Mouse (Mus musculus) lung, embryonic 16.5 days (tissue): ENCODE measurements around the gene Notch1. TPM values are rescaled to one million over a fixed set of nuclear protein-coding genes. Genes with fewer than 3 reads are reported as not detected.

Experiments
- ATAC-seq: fragments of 200-750 bp; cut with Nextera tagmentation; 2 replicates; pipeline ENCODE4 v1.8.0; 2017; ENCODE audit warnings: low read depth, mild to moderate bottlenecking, moderate library complexity
- H3K27ac ChIP-seq: fragments of 300-500 bp; sonication (generic); 2 replicates; pipeline ENCODE4 v1.5.1; 2014; ENCODE audit warnings: mild to moderate bottlenecking, control low read depth, low read length
- H3K27me3 ChIP-seq: fragments of 300-500 bp; sonication (generic); 2 replicates; pipeline ENCODE4 v1.6.1; 2014; ENCODE audit warnings: low read depth, low read length, mixed read lengths; ENCODE audit not compliant: control insufficient read depth, insufficient read depth
- H3K36me3 ChIP-seq: fragments of 300-500 bp; sonication (generic); 2 replicates; pipeline ENCODE4 v1.6.1; 2014; ENCODE audit warnings: low read length; ENCODE audit not compliant: control insufficient read depth, insufficient read depth
- H3K4me1 ChIP-seq: fragments of 300-500 bp; sonication (generic); replicated peaks from 2 replicates; pipeline ENCODE4 v1.6.1; 2014; ENCODE audit warnings: low read length, mixed read lengths; ENCODE audit not compliant: control insufficient read depth, insufficient read depth
- H3K4me2 ChIP-seq: fragments of 300-500 bp; sonication (generic); 2 replicates; pipeline ENCODE4 v1.6.1; 2014; ENCODE audit warnings: low read depth, low read length, control low read depth
- H3K4me3 ChIP-seq: fragments of 300-500 bp; sonication (generic); 2 replicates; pipeline ENCODE4 v1.5.1; 2014; ENCODE audit warnings: mild to moderate bottlenecking, low read length, control low read depth
- H3K9ac ChIP-seq: fragments of 300-500 bp; sonication (generic); 2 replicates; pipeline ENCODE4 v1.6.1; 2014; ENCODE audit warnings: low read length, control low read depth
- H3K9me3 ChIP-seq: fragments of 300-500 bp; sonication (generic); 2 replicates; pipeline ENCODE4 v1.6.1; 2016; ENCODE audit warnings: low read length; ENCODE audit not compliant: control insufficient read depth
- WGBS: fragments of 180-500 bp; shearing (Covaris S2); extraction: QIAGEN DNeasy Blood & Tissue Kit; methylation state at CpG from one replicate; pipeline ENCODE4 v1.1.7; 2014; 5-methylcytosine and 5-hydroxymethylcytosine counted together
- polyA plus RNA-seq: library from polyadenylated mRNA; unstranded; fragments of >200 nt; fragmentation: Nextera tagmentation; extraction: Ambion mirVana; gene quantifications from 2 replicates; pipeline ENCODE4 v1.2.1, GENCODE M21; 2015

Gene Notch1
- polyA plus RNA-seq, 1 experiment from 2014 or later, result 20.5 TPM

- Histone ChIP-seq H3K27me3 (no peaks in the 10 kb centered on the region), H3K9me3 (no peaks in the 10 kb centered on the region), H3K36me3 (no peaks in the 10 kb centered on the region), H3K4me3 (no peak overlapping the region), H3K4me2 (peak overlapping the region; percentile 33; the same call in 1 of the 2 replicates), H3K27ac (peak overlapping the region; percentile 95), H3K4me1 (peaks cover 40% of the 10 kb centered on the region), H3K9ac (peak overlapping the region; percentile 59)
- no peak for ATAC-seq
- WGBS, result 74% methylated on average over 3 of the region's 3 CpGs
Measured at GRCm38 (mm10) chr2:26506746-26507280, 9.7 kb downstream of the Notch1 start.

GRCm38 (mm10) chr2:26504772-26505480 is 11.5 kb downstream of the Notch1 start:
- Histone ChIP-seq H3K27me3 (no peaks in the 10 kb centered on the region), H3K9ac (peak overlapping the region; percentile 94), H3K36me3 (0 out of 2 replicates have a peak, but pooled peaks cover 2% of the 10 kb centered on the region), H3K9me3 (no peaks in the 10 kb centered on the region), H3K4me3 (peak overlapping the region; percentile 91), H3K4me1 (peaks cover 59% of the 10 kb centered on the region), H3K27ac (peak overlapping the region; percentile 94), H3K4me2 (peak overlapping the region; percentile 74)
- ATAC-seq, result no peak
- WGBS, result 64% methylated on average over 9 of the region's 9 CpGs

GRCm38 (mm10) chr2:26503661-26504575 is 12.5 kb downstream of the Notch1 start:
- Histone ChIP-seq H3K9me3 (no peaks in the 10 kb centered on the region), H3K4me2 (peak overlapping the region; percentile 74), H3K4me3 (peak overlapping the region; percentile 91), H3K27me3 (no peaks in the 10 kb centered on the region), H3K9ac (peak overlapping the region; percentile 94), H3K27ac (peak overlapping the region; percentile 94), H3K36me3 (0 out of 2 replicates have a peak, but pooled peaks cover 2% of the 10 kb centered on the region), H3K4me1 (peaks cover 67% of the 10 kb centered on the region)
- WGBS, result 4% methylated on average over 49 of the region's 59 CpGs
- peak; percentile 90 for ATAC-seq

- Histone ChIP-seq H3K9me3 (no peaks in the 10 kb centered on the region), H3K36me3 (0 out of 2 replicates have a peak, but pooled peaks cover 2% of the 10 kb centered on the region), H3K4me3 (peak overlapping the region; percentile 91), H3K4me1 (peaks cover 67% of the 10 kb centered on the region), H3K27me3 (no peaks in the 10 kb centered on the region), H3K4me2 (peak overlapping the region; percentile 74), H3K9ac (peak overlapping the region; percentile 94), H3K27ac (peak overlapping the region; percentile 94)
- ATAC-seq, result peak; percentile 0; the same call in 1 of the 2 replicates
- whole genome bisulfite sequencing, result under 1% methylated on average over 57 of the region's 57 CpGs
Measured at GRCm38 (mm10) chr2:26502863-26503631, 13.4 kb downstream of the Notch1 start.

- Histone ChIP-seq H3K4me1 (peaks cover 68% of the 10 kb centered on the region), H3K27ac (peak overlapping the region; percentile 94), H3K4me3 (peak overlapping the region; percentile 91), H3K36me3 (0 out of 2 replicates have a peak, but pooled peaks cover 2% of the 10 kb centered on the region), H3K27me3 (no peaks in the 10 kb centered on the region), H3K9me3 (no peaks in the 10 kb centered on the region), H3K4me2 (peak overlapping the region; percentile 74), H3K9ac (peak overlapping the region; percentile 94)
- peak; percentile 32; the same call in 1 of the 2 replicates for ATAC-seq
- under 1% methylated on average over 33 of the region's 33 CpGs for WGBS
Measured at GRCm38 (mm10) chr2:26502299-26502862, 14.1 kb downstream of the Notch1 start.

GRCm38 (mm10) chr2:26501651-26502141 is 14.8 kb downstream of the Notch1 start:
- no peaks in the 10 kb centered on the region for H3K27me3 ChIP-seq

GRCm38 (mm10) chr2:26500599-26501370 is 15.7 kb downstream of the Notch1 start:
- H3K4me3 ChIP-seq, result peak overlapping the region; percentile 91
- ATAC-seq, result peak; percentile 18
- peak overlapping the region; percentile 69 for H3K27ac ChIP-seq
- H3K4me1 ChIP-seq, result peaks cover 76% of the 10 kb centered on the region
- 0 out of 2 replicates have a peak, but pooled peaks cover 2% of the 10 kb centered on the region for H3K36me3 ChIP-seq
- peak overlapping the region; percentile 29; the same call in 1 of the 2 replicates for H3K9ac ChIP-seq
- H3K9me3 ChIP-seq, result no peaks in the 10 kb centered on the region
- 26% methylated on average over 14 of the region's 14 CpGs for WGBS
- H3K27me3 ChIP-seq, result no peaks in the 10 kb centered on the region
- peak overlapping the region; percentile 74 for H3K4me2 ChIP-seq

More at GRCm38 (mm10) chr2:26501651-26502141, 14.8 kb downstream of the Notch1 start:
- 6% methylated on average over 15 of the region's 15 CpGs for WGBS
- Histone ChIP-seq H3K4me1 (peaks cover 68% of the 10 kb centered on the region), H3K9ac (peak overlapping the region; percentile 94), H3K4me3 (peak overlapping the region; percentile 91), H3K27ac (peak overlapping the region; percentile 94), H3K9me3 (no peaks in the 10 kb centered on the region), H3K4me2 (peak overlapping the region; percentile 74), H3K36me3 (0 out of 2 replicates have a peak, but pooled peaks cover 2% of the 10 kb centered on the region)
- no peak for ATAC-seq
